Mouse (Mus musculus) thymus, adult 2 months (tissue): ENCODE results near the gene Dnajc3.

Experiments used
- CTCF ChIP-seq: fragments of 200-500 bp; IDR thresholded peaks from 2 replicates; pipeline ENCODE4 v1.5.1; 2012; ENCODE audit warnings: mild to moderate bottlenecking, control low read depth, low read length, moderate library complexity, borderline replicate concordance; ENCODE audit not compliant: control insufficient read depth, poor library complexity, insufficient read depth; ENCODE audit errors: extremely low read depth
- POLR2A ChIP-seq: fragments of 200-500 bp; IDR thresholded peaks from 2 replicates; pipeline ENCODE4 v1.6.1; 2012; ENCODE audit warnings: mild to moderate bottlenecking, low read length, control low read depth, moderate library complexity; ENCODE audit not compliant: control insufficient read depth, poor library complexity, insufficient read depth; ENCODE audit errors: extremely low read depth

GRCm38 (mm10) chr14:118919025-118919424 is 18.8 kb upstream of the Dnajc3 start:
- TF ChIP-seq CTCF (no peak), POLR2A (no peak)
